Mouse (Mus musculus): ENCODE measurements around the gene P2rx3.
A peak's percentile ranks its signal among the peaks of the same experiment; 100 is the strongest.

The P2rx3 gene

DNA sequence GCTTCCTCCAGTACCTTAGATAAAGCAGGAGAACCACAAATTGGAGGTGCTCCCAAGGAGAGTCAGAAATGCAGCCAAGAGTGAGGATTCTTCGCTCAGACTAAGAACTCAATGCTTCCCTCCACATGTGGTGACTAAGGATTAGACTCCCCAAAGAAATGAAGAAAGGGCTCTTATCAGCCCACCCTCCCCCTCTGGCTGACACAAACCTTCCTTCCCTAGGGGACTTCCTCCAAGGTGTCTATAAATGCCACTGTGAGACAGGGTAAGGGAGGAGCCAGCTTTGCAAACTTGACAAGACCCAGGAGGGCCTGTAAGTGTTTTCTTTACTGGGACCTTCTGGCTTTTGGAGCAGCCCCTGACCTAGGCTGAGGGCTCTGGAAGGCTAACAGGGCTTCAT, 57.1 kb downstream of the P2rx3 start, which contains the start of gene Prg2:
TSS of gene Prg2 (plus strand) at position 274 of the 400 bp plus-strand sequence.
- no peak for DNase-seq (ENCODE audit: low spot score in 2 of 2)

DNA sequence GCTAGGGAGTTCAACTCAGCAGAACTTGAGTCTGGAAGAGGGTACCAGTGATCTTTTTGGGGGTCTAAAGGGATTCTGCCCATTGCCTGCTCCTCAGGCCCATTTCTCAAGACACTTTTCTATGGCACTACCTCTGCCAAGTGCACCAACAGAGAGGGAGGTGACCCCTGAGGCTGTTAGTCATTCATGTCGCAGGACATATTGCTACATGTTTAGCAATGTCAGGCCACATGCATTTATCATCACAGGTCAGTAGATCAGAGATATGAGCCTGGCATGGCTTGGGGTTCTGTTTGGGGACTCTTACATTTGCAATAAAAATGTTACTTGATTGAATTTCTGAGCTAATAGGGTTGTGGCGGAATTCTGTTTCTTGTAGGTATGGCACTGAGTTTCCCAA, 61.7 kb downstream of the P2rx3 start:
- DNase-seq (ENCODE audit: low spot score in 2 of 2): no peak

DNA sequence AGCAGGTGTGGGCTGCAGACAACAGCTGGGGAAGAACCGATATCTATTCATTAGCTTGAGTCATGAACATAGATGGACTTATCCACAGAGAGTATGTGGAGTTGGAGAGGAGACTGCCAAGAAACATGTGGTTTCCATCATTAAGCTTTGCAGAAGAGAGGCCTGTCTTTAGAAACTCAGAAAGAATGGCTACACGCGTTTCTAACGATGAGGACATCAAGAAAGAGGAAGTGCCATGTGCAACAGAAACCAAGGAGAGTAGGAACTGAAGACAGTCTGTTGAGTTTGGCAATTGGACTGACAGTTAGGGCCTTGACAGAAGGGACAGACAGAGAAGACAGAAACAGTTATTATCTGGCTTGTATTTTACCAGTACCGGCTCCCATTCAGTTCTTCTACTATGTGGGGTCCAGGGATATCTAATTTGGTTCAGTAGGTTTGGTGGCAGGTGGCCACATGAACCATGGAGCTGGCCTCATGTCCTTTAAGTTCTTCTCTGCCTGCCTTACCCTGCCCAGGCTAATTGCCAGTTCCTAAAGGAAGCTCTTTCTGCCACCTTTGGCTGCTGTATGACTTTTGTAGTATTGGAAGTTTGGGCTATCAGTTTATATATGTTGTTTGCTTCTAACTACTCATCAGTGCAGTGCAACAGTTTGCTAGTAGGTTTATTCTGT, 69.8 kb downstream of the P2rx3 start:
- no peak for DNase-seq (ENCODE audit: low spot score in 2 of 2)

DNA sequence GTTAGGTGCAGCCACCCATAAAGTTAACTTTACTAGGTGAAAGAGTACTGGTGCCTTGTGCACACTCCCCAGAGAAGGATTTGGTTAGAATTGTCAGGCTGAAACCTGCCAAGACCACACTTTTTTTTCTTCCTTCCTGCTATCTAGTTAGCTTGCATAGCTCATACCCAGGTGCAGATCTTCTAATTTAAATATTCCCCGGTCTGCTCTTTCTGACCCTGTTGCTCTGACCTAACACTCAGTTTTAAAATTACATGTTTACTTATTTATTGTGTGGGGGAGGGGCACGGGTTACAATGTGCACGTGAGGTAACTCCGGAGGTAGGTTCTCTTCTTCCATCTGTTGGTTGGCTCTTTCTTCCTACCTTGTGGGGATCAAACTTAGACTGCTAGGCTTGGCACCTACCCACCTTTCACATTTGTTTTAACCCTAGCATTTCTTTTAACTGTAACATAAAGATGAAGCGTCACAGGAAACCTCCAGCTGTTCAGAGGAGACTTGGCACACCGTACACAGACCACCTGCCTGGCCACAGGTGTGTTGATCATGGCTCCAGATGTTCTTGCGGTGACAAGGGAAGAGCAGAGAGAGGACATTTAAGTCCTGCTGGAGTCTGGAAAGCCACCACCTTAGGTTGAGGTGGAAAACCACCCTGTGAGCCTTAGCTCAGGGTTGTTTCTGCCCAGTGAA, 73.0 kb downstream of the P2rx3 start:
- no peak for DNase-seq (ENCODE audit: low spot score in 2 of 2)

DNA sequence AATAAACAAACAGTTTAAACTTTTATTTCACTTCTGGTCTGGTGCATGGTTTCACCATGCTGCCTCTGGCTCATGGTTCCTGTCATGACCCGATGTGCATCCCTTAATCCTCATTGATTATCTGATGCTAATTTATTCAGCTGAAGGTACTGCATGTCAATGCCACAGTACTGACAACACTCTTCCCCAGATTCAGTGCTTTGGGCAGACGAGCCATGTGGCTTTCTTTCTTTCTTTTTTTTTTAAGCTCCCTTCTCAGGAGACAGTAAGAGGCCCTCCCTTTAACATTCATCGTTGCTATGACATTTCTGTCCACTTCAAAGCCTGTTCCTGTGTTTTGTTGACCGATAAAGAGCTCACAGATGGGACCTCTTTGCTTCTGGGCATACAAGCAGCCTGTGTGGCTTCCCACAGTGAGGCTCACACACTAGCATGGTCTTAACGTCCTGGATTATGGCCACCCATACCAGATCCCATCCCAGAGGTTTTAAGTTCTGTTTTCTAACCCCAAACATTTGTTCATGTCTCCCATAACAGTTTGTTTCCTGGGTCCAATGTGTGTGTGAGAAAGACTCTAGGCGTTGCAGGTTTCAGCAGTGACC, 74.3 kb downstream of the P2rx3 start:
- no peak for DNase-seq (ENCODE audit: low spot score in 2 of 2)

DNA sequence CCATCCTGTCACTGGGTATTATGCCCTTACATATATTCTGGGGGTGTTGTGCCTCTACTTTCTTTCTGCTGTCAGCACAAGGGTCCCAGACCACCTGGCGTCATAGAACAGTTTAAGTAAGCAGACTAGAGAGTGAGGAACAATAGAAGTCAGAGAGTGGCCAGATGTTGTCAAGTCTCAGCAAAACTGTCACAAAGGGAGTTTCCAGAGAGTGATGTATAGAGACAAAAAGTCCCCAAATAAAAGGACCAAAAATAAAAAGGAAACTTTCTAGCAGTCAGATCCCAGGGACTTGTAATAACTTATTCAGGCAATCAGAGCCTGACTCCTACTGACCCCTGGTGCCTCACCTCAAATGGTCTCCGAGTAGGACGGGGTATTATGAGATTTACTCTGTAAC, 75.4 kb downstream of the P2rx3 start:
- DNase-seq (ENCODE audit: low spot score in 2 of 2): no peak

DNA sequence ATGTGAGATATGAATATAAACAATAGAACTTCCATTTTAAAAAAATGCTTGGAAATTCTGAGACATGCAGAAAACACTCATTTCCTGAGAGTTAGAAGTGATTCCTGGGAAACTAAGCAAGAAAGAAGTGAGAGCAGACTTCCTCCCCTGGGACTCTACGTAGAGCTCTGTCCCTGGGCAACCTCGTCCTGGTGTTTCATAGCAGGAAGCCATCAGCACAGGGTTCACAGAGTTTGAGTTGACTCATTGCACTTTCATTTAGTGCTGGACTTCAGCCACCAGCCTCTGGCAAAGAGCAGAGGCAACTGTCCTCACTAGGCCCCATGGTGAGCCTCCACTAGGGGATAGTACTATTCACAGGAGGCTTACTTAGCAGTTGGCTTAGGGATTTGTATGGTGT, 76.0 kb downstream of the P2rx3 start:
- peak in 1 of 2 experiments; percentile 29 for DNase-seq (ENCODE audit: low spot score in 2 of 2)

DNA sequence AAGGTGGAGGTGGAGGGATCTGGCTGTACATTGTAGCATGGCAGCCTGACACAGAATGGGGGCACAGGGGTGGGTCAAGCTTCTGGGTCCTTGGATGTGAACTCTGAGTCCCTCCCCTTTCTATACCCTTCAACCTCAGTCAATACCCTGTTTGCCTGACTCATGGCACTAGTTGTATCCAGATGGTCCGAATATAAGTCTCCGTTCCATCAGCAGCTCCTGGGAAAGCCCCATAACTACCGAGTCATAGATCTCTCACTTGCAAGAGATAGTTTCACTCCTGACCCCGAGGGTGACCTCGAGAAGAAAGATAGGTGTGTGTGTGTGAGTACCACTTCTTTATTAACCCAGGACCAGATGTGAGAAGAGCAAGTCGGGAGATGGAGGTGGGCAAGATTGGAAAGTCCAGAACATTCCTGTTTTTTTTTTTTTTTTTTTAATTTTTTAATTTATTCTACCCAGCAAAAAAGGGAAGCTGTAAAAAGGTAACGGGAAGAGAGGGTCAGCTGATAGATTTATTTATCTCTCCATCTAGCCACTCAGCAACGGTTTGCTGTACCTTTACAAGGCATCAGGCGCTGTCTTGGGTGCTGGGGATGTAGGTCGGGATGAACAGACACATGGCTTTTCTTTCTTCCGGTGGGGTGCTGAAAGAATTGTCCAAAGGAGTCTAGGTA, 78.5 kb downstream of the P2rx3 start:
- DNase-seq (ENCODE audit: low spot score in 2 of 2): no peak

DNA sequence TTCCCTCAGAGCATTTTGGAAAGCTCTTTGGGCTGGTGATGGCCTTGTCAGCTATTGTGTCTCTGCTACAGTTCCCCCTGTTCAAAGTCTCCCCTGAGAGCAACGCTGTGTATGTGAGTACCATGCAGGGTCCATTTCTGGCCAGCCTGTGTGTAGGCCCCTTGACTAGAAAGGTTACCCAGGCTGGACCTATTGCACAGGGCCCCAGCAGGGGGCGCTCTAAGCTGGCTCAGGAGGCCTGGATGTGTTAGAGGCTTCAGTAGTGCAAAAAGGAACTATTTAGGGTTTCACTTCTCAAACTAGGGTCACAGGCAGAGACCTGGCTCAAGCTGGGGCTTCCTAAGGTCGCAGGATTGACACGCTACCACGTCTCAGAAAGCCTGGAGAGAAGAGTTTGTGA, 81.0 kb downstream of the P2rx3 start:
- DNase-seq (ENCODE audit: low spot score in 2 of 2): peak in 1 of 2 experiments; percentile 25

DNA sequence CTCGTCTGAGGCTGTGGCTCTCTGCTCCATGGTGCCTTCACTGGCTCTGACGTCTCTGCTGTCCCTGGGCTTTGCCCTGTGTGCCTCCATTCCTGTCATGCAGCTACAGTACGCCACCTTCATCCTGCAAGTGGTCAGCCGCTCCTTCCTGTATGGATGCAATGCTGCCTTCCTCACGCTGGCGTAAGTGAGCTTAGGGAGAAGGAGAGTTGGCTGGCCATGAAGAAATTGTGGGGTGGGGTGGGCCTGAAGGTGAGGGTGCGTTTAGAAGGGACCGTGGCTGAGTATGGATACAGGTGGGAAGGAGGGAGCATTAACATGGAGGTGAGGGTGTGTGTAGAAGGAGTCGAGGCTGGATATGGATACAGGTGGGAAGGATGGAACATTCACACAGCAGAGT, 81.8 kb downstream of the P2rx3 start:
- DNase-seq (ENCODE audit: low spot score in 2 of 2): no peak

DNA sequence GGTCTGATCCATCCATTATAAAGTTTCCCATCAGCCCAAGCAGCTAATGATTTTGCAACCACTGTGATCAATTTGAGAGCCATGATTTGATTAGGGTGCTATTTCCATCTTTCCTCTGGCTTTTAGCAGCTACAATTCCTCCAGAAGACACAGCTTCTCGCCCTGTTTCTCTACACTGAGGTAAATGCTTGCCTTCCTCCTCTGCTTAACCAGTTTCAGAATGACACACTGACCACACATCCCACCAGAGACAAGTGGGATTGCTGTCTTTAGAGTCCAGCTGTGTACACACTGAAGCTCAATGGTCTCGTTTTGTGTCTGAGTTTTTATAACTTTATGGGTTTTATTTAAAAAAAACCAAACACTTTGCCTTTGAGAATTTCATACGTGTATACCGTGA, 84.6 kb downstream of the P2rx3 start:
- DNase-seq (ENCODE audit: low spot score in 2 of 2): no peak

DNA sequence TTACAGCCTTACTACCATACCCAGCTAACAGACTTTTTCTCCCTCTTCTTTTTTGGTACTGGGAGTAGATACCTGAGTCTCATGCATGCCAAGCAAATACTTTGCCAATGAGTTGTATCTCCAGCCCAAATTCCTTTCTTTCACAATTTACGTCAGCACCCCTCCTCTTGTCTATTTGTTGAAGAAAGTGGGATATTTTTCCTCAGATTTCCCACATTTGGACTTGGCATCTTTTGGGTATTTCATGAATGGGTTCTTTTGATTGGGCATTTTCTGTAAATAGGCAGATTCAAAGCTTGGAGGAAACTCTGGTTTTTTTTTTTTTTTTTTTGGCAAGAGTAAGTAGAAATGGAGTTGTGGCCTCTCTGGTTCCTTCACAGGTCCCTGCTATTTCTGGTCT, 85.0 kb downstream of the P2rx3 start:
- no peak for DNase-seq (ENCODE audit: low spot score in 2 of 2)

DNA sequence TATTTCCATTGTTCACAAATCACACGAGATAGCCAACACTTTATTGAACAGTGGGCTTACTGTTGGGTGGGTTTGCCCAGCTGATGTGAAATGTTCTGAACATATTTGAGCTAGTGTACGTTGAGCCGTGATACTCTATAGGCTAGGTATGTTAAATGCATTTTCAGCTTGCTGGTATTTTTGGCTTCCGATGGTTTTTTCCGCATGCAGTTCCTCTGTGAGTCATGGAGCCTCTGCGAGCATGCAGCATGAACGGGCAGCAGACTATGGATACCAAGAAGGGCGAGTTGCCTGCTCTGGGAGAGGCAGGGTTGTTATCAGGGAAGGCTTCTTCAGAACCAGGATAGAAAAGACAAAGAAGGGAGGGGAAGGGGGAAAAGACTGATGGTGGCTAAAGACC, 86.2 kb downstream of the P2rx3 start:
- DNase-seq (ENCODE audit: low spot score in 2 of 2): no peak

DNA sequence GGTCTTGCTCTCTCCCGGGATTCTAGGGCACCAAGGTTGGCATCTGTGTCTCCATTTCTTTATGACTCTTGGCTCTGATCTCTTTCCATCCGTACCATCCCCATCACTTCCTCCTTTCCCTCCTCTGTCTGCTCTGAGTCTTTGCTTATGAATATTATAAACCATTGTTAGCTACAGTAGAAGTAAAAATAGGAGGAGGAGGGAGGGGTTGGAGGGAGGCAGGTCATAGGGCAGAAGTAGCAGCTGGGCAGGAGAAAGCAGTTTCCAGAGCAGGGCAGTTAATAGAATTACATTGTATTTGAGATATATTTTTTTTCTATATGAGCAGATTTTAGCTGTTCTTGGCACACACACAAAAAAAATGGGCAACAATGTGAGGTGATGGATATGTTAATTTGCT, 88.5 kb downstream of the P2rx3 start:
- no peak for DNase-seq (ENCODE audit: low spot score in 2 of 2)

All from urinary bladder, adult 18-20 months (tissue).